Mouse (Mus musculus): ENCODE data around the gene Tead1. TPM values are rescaled to one million over a fixed set of nuclear protein-coding genes. Genes with fewer than 3 reads are reported as not detected.

Tead1 gene
- polyA plus RNA-seq, 1 experiment from 2014 or later, result 18.1 TPM

- peaks cover 98% of the 10 kb centered on the region for H3K4me1 ChIP-seq
Measured at GRCm38 (mm10) chr7:112693566-112693965, 14.4 kb downstream of the Tead1 start.

GRCm38 (mm10) chr7:112696777-112697161 lies 17.7 kb downstream of the Tead1 start:
- Histone ChIP-seq H3K4me3 (no peak overlapping the region), H3K4me1 (peaks cover 87% of the 10 kb centered on the region), H3K9me3 (no peaks in the 10 kb centered on the region), H3K27me3 (ENCODE audit: poor library complexity, severe bottlenecking) (no peaks in the 10 kb centered on the region), H3K36me3 (replicated peaks) (no peaks in the 10 kb centered on the region), H3K27ac (peak overlapping the region; percentile 71; the same call in 1 of the 2 replicates)
- DNase-seq (ENCODE audit: extremely low spot score, low spot score), result no peak
- WGBS, result 46% methylated on average over 4 of the region's 4 CpGs

More at GRCm38 (mm10) chr7:112693566-112693965, 14.4 kb downstream of the Tead1 start:
- no peaks in the 10 kb centered on the region for H3K36me3 ChIP-seq (replicated peaks)
- H3K27ac ChIP-seq, result no peak overlapping the region
- 63% methylated on average over 10 of the region's 10 CpGs for WGBS
- H3K9me3 ChIP-seq, result no peaks in the 10 kb centered on the region
- no peaks in the 10 kb centered on the region for H3K27me3 ChIP-seq (ENCODE audit: poor library complexity, severe bottlenecking)
- DNase-seq (ENCODE audit: extremely low spot score, low spot score), result no peak
- no peak overlapping the region for H3K4me3 ChIP-seq

- 7% methylated on average over 10 of the region's 10 CpGs for WGBS
- Histone ChIP-seq H3K4me1 (peaks cover 81% of the 10 kb centered on the region), H3K27ac (peak overlapping the region; percentile 71), H3K36me3 (replicated peaks) (0 out of 2 replicates have a peak, but pooled peaks cover 2% of the 10 kb centered on the region), H3K4me3 (no peak overlapping the region; the same call in 1 of the 2 replicates), H3K9me3 (no peaks in the 10 kb centered on the region), H3K27me3 (ENCODE audit: poor library complexity, severe bottlenecking) (no peaks in the 10 kb centered on the region)
- no peak for DNase-seq (ENCODE audit: extremely low spot score, low spot score)
Measured at GRCm38 (mm10) chr7:112697162-112697841, 18.2 kb downstream of the Tead1 start.

GRCm38 (mm10) chr7:112700082-112700481 lies 21.0 kb downstream of the Tead1 start:
- Histone ChIP-seq H3K9me3 (no peaks in the 10 kb centered on the region), H3K27ac (no peak overlapping the region), H3K4me1 (peaks cover 58% of the 10 kb centered on the region), H3K4me3 (no peak overlapping the region), H3K27me3 (ENCODE audit: poor library complexity, severe bottlenecking) (no peaks in the 10 kb centered on the region), H3K36me3 (replicated peaks) (peaks cover 12% of the 10 kb centered on the region)
- 66% methylated on average over 5 of the region's 5 CpGs for WGBS
- no peak for DNase-seq (ENCODE audit: extremely low spot score, low spot score)

GRCm38 (mm10) chr7:112703341-112703740 lies 24.2 kb downstream of the Tead1 start:
- DNase-seq (ENCODE audit: extremely low spot score, low spot score), result no peak
- H3K36me3 ChIP-seq (replicated peaks), result peaks cover 12% of the 10 kb centered on the region
- H3K4me1 ChIP-seq, result peaks cover 55% of the 10 kb centered on the region
- no peaks in the 10 kb centered on the region for H3K27me3 ChIP-seq (ENCODE audit: poor library complexity, severe bottlenecking)
- H3K27ac ChIP-seq, result no peak overlapping the region
- no peak overlapping the region for H3K4me3 ChIP-seq
- H3K9me3 ChIP-seq, result no peaks in the 10 kb centered on the region
- 90% methylated on average over 4 of the region's 4 CpGs for WGBS

- Histone ChIP-seq H3K4me1 (peaks cover 48% of the 10 kb centered on the region), H3K9me3 (no peaks in the 10 kb centered on the region), H3K27ac (no peak overlapping the region), H3K4me3 (no peak overlapping the region), H3K36me3 (replicated peaks) (peaks cover 12% of the 10 kb centered on the region), H3K27me3 (ENCODE audit: poor library complexity, severe bottlenecking) (no peaks in the 10 kb centered on the region)
- 89% methylated on average over 9 of the region's 9 CpGs for WGBS
- DNase-seq (ENCODE audit: extremely low spot score, low spot score), result no peak
Measured at GRCm38 (mm10) chr7:112705870-112706269, 26.8 kb downstream of the Tead1 start.

GRCm38 (mm10) chr7:112706756-112707155 lies 27.6 kb downstream of the Tead1 start:
- Histone ChIP-seq H3K4me1 (peaks cover 56% of the 10 kb centered on the region), H3K27me3 (ENCODE audit: poor library complexity, severe bottlenecking) (no peaks in the 10 kb centered on the region), H3K36me3 (replicated peaks) (peaks cover 12% of the 10 kb centered on the region), H3K4me3 (no peak overlapping the region), H3K27ac (no peak overlapping the region), H3K9me3 (no peaks in the 10 kb centered on the region)
- DNase-seq (ENCODE audit: extremely low spot score, low spot score), result no peak
- WGBS, result 83% methylated on average over 3 of the region's 4 CpGs

- H3K27ac ChIP-seq, result no peak overlapping the region
- H3K9me3 ChIP-seq, result no peaks in the 10 kb centered on the region
- H3K36me3 ChIP-seq (replicated peaks), result no peaks in the 10 kb centered on the region
- no peak overlapping the region for H3K4me3 ChIP-seq
- H3K4me1 ChIP-seq, result peaks cover 79% of the 10 kb centered on the region
- H3K27me3 ChIP-seq (ENCODE audit: poor library complexity, severe bottlenecking), result no peaks in the 10 kb centered on the region
- 89% methylated on average over 7 of the region's 7 CpGs for WGBS
- DNase-seq (ENCODE audit: extremely low spot score, low spot score), result no peak
Measured at GRCm38 (mm10) chr7:112710409-112711107, 31.4 kb downstream of the Tead1 start.

GRCm38 (mm10) chr7:112711977-112712376 lies 32.9 kb downstream of the Tead1 start:
- peaks cover 77% of the 10 kb centered on the region for H3K4me1 ChIP-seq
- no peaks in the 10 kb centered on the region for H3K9me3 ChIP-seq
- 88% methylated on average over 5 of the region's 5 CpGs for WGBS
- no peak overlapping the region for H3K4me3 ChIP-seq
- no peaks in the 10 kb centered on the region for H3K27me3 ChIP-seq (ENCODE audit: poor library complexity, severe bottlenecking)
- H3K36me3 ChIP-seq (replicated peaks), result no peaks in the 10 kb centered on the region
- H3K27ac ChIP-seq, result no peak overlapping the region
- DNase-seq (ENCODE audit: extremely low spot score, low spot score), result no peak

- Histone ChIP-seq H3K4me3 (no peak overlapping the region), H3K4me1 (peaks cover 78% of the 10 kb centered on the region), H3K9me3 (no peaks in the 10 kb centered on the region), H3K36me3 (replicated peaks) (no peaks in the 10 kb centered on the region), H3K27me3 (ENCODE audit: poor library complexity, severe bottlenecking) (no peaks in the 10 kb centered on the region), H3K27ac (0 out of 2 replicates have a peak overlapping the region, but pooled peaks have one; percentile 6)
- DNase-seq (ENCODE audit: extremely low spot score, low spot score), result no peak
- WGBS, result 78% methylated on average over 5 of the region's 5 CpGs
Measured at GRCm38 (mm10) chr7:112713509-112713908, 34.4 kb downstream of the Tead1 start.

- WGBS, result 86% methylated on average over 6 of the region's 6 CpGs
- DNase-seq (ENCODE audit: extremely low spot score, low spot score), result no peak
- Histone ChIP-seq H3K4me3 (no peak overlapping the region), H3K27ac (no peak overlapping the region), H3K9me3 (no peaks in the 10 kb centered on the region), H3K4me1 (peaks cover 83% of the 10 kb centered on the region), H3K27me3 (ENCODE audit: poor library complexity, severe bottlenecking) (no peaks in the 10 kb centered on the region), H3K36me3 (replicated peaks) (no peaks in the 10 kb centered on the region)
Measured at GRCm38 (mm10) chr7:112714783-112715182, 35.7 kb downstream of the Tead1 start.

- Histone ChIP-seq H3K9me3 (no peaks in the 10 kb centered on the region), H3K4me1 (peaks cover 88% of the 10 kb centered on the region), H3K27ac (no peak overlapping the region), H3K36me3 (replicated peaks) (no peaks in the 10 kb centered on the region), H3K27me3 (ENCODE audit: poor library complexity, severe bottlenecking) (no peaks in the 10 kb centered on the region), H3K4me3 (no peak overlapping the region)
- 95% methylated on average over 6 of the region's 6 CpGs for WGBS
- no peak for DNase-seq (ENCODE audit: extremely low spot score, low spot score)
Measured at GRCm38 (mm10) chr7:112716701-112717100, 37.6 kb downstream of the Tead1 start.

GRCm38 (mm10) chr7:112717676-112718075 lies 38.6 kb downstream of the Tead1 start:
- Histone ChIP-seq H3K27ac (no peak overlapping the region), H3K4me3 (no peak overlapping the region), H3K4me1 (peaks cover 88% of the 10 kb centered on the region), H3K9me3 (no peaks in the 10 kb centered on the region), H3K27me3 (ENCODE audit: poor library complexity, severe bottlenecking) (no peaks in the 10 kb centered on the region), H3K36me3 (replicated peaks) (no peaks in the 10 kb centered on the region)
- 52% methylated on average over 2 of the region's 2 CpGs for WGBS
- DNase-seq (ENCODE audit: extremely low spot score, low spot score), result no peak

All from forebrain, embryonic 10.5 days (tissue).